Mouse (Mus musculus) heart, embryonic 16.5 days (tissue): ENCODE data around the gene Kctd19. TPM values are rescaled to one million over a fixed set of nuclear protein-coding genes. Genes with fewer than 3 reads are reported as not detected.

Source experiments
- ATAC-seq: fragments of 200-750 bp; cut with Nextera tagmentation; replicated peaks from 2 replicates; pipeline ENCODE4 v1.8.0; 2017; ENCODE audit warnings: moderate number of reproducible peaks; ENCODE audit not compliant: insufficient read depth, low FRiP score; ENCODE audit errors: extremely low read depth
- H3K27ac ChIP-seq: fragments of 300-500 bp; sonication (generic); 2 replicates; pipeline ENCODE4 v1.5.1; 2014; ENCODE audit warnings: mild to moderate bottlenecking, low read length, control low read depth, moderate library complexity
- H3K27me3 ChIP-seq: fragments of 300-500 bp; sonication (generic); 2 replicates; pipeline ENCODE4 v1.6.1; 2014; ENCODE audit warnings: low read length, mixed read lengths; ENCODE audit not compliant: control insufficient read depth, insufficient read depth
- H3K36me3 ChIP-seq: fragments of 300-500 bp; sonication (generic); 2 replicates; pipeline ENCODE4 v1.6.1; 2014; ENCODE audit not compliant: control insufficient read depth, insufficient read depth
- H3K4me1 ChIP-seq: fragments of 300-500 bp; sonication (generic); 2 replicates; pipeline ENCODE4 v1.6.1; 2014; ENCODE audit warnings: low read length, mixed read lengths; ENCODE audit not compliant: control insufficient read depth, insufficient read depth
- H3K4me2 ChIP-seq: fragments of 300-500 bp; sonication (generic); 2 replicates; pipeline ENCODE4 v1.6.1; 2014; ENCODE audit warnings: low read depth, mild to moderate bottlenecking, control low read depth, low read length
- H3K4me3 ChIP-seq: fragments of 300-500 bp; sonication (generic); 2 replicates; pipeline ENCODE4 v1.5.1; 2014; ENCODE audit warnings: mild to moderate bottlenecking, control low read depth, low read length
- H3K9ac ChIP-seq: fragments of 300-500 bp; sonication (generic); 2 replicates; pipeline ENCODE4 v1.6.1; 2014; ENCODE audit warnings: low read length, control low read depth
- H3K9me3 ChIP-seq: fragments of 300-500 bp; sonication (generic); replicated peaks from 2 replicates; pipeline ENCODE4 v1.6.1; 2016; ENCODE audit warnings: low read length; ENCODE audit not compliant: control insufficient read depth
- WGBS: fragments of 180-500 bp; shearing (Covaris S2); extraction: QIAGEN DNeasy Blood & Tissue Kit; methylation state at CpG from one replicate; pipeline ENCODE4 v1.1.7; 2014; 5-methylcytosine and 5-hydroxymethylcytosine counted together
- polyA plus RNA-seq: library from polyadenylated mRNA; unstranded; fragments of >200 nt; fragmentation: Nextera tagmentation; extraction: Ambion mirVana; gene quantifications from 2 replicates; pipeline ENCODE4 v1.2.1, GENCODE M21; 2015

Gene Kctd19
- polyA plus RNA-seq, 1 experiment from 2014 or later = 0.07 TPM

DNA sequence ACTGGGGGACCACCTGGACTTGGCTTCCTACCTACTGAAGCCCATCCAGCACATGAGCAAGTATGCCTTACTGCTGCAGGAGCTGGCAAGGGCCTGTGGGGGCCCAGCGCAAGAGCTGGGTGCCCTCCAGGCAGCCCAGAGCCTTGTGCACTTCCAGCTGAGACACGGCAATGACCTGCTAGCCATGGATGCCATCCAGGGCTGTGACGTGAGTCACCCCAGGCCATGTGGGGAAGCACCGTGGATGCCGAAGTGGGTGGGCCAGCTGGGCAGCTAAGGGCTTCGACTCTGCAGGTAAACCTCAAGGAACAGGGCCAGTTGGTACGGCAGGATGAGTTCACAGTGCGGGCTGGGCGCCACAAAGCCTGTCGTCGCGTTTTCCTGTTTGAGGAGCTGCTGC lies 33.0 kb downstream of the Kctd19 start:
- 85% methylated on average over 12 of the region's 12 CpGs for WGBS
- Histone ChIP-seq H3K4me3 (no peak overlapping the region), H3K27ac (no peak overlapping the region), H3K27me3 (0 out of 2 replicates have a peak, but pooled peaks cover 2% of the 10 kb centered on the region), H3K9me3 (no peaks in the 10 kb centered on the region), H3K4me2 (no peak overlapping the region), H3K36me3 (no peaks in the 10 kb centered on the region), H3K4me1 (peaks cover 7% of the 10 kb centered on the region), H3K9ac (no peak overlapping the region)
- no peak for ATAC-seq

- no peak overlapping the region for H3K4me3 ChIP-seq
- 31% methylated on average over 19 of the region's 19 CpGs for WGBS
- H3K4me2 ChIP-seq = peak overlapping the region; percentile 2; the same call in 1 of the 2 replicates
- no peaks in the 10 kb centered on the region for H3K36me3 ChIP-seq
- peaks cover 7% of the 10 kb centered on the region for H3K4me1 ChIP-seq
- H3K27me3 ChIP-seq = 0 out of 2 replicates have a peak, but pooled peaks cover 3% of the 10 kb centered on the region
- H3K9ac ChIP-seq = 0 out of 2 replicates have a peak overlapping the region, but pooled peaks have one; percentile 28
- H3K27ac ChIP-seq = no peak overlapping the region
- peak; percentile 64 for ATAC-seq
- 0 out of 2 replicates have a peak, but pooled peaks cover 3% of the 10 kb centered on the region for H3K9me3 ChIP-seq
These were observed 34.6 kb downstream of the Kctd19 start for GRCm38 (mm10) chr8:105378673-105379072.

DNA sequence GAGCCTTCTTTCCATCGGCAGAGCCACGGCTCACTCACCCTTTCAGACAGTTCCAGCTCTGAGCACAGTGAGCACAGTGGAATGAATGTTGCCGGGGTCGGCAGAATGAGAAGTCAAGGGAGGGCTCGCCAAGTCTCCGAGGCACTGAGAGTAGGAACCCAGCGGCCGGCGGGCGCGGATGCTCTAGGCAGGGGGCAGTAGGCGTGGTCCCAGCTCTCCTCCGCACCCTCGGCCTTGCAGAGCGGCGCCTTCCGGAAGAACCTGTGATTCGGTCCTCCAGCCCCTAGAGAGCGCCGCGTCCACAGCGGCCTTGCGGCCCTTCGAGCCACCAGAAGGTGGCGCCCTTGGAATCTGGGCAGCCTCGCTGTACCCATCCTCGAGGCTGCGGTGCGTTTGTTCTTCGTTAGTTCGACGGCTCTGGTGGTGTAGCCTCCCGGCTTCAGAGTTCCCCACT lies 38.8 kb downstream of the Kctd19 start:
- Histone ChIP-seq H3K9me3 (0 out of 2 replicates have a peak, but pooled peaks cover 3% of the 10 kb centered on the region), H3K9ac (no peak overlapping the region), H3K27me3 (0 out of 2 replicates have a peak, but pooled peaks cover 5% of the 10 kb centered on the region), H3K27ac (no peak overlapping the region), H3K4me2 (peak overlapping the region; percentile 53), H3K4me3 (peak overlapping the region; percentile 22; the same call in 1 of the 2 replicates), H3K4me1 (peaks cover 7% of the 10 kb centered on the region), H3K36me3 (no peaks in the 10 kb centered on the region)
- ATAC-seq = no peak; the same call in 1 of the 2 replicates
- WGBS = 27% methylated on average over 33 of the region's 33 CpGs

DNA sequence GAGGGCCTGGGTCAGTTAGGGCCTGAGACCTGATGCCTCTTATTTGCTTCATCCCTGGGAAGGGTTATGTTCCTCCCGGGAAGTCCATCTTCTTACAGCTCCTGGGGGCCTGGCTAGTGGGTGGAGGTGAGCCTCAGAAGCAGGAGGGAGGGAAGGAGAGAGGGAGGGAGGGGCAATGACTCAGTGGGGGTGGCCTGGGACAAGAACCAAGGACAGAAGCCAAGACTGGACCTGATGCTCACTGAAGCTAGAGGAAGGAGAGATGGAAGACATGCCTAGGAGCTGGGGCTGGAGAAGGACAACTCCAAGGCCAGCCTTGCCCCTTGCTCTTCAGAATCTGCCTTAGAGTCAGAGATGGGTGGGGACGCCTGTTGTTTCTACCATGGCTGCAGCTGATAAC lies 40.3 kb downstream of the Kctd19 start, which contains the start of gene Plekhg4:
Gene Plekhg4 (plus strand): TSS at position 243 of the 400 bp plus-strand sequence.
- Histone ChIP-seq H3K36me3 (no peaks in the 10 kb centered on the region), H3K27ac (no peak within 1 kb of the TSS), H3K9me3 (0 out of 2 replicates have a peak, but pooled peaks cover 3% of the 10 kb centered on the region), H3K4me3 (no peak within 1 kb of the TSS), H3K27me3 (0 out of 2 replicates have a peak, but pooled peaks cover 5% of the 10 kb centered on the region), H3K4me1 (no peaks in the 10 kb centered on the region), H3K4me2 (no peak within 1 kb of the TSS), H3K9ac (no peak within 1 kb of the TSS)
- WGBS = 60% methylated on average over 2 of the region's 2 CpGs
- no peak for ATAC-seq

- no peak overlapping the region for H3K9ac ChIP-seq
- no peak overlapping the region for H3K27ac ChIP-seq
- H3K36me3 ChIP-seq = no peaks in the 10 kb centered on the region
- no peak for ATAC-seq
- WGBS = 71% methylated on average over 9 of the region's 9 CpGs
- no peak overlapping the region for H3K4me3 ChIP-seq
- H3K4me1 ChIP-seq = no peaks in the 10 kb centered on the region
- no peak overlapping the region for H3K4me2 ChIP-seq
- H3K27me3 ChIP-seq = 0 out of 2 replicates have a peak, but pooled peaks cover 5% of the 10 kb centered on the region
- H3K9me3 ChIP-seq = 0 out of 2 replicates have a peak, but pooled peaks cover 3% of the 10 kb centered on the region
These were observed 40.8 kb downstream of the Kctd19 start for GRCm38 (mm10) chr8:105372473-105372872.

- ATAC-seq = no peak
- Histone ChIP-seq H3K9me3 (no peaks in the 10 kb centered on the region), H3K4me2 (no peak overlapping the region), H3K36me3 (no peaks in the 10 kb centered on the region), H3K9ac (no peak overlapping the region), H3K27me3 (no peaks in the 10 kb centered on the region), H3K4me3 (no peak overlapping the region), H3K27ac (no peak overlapping the region), H3K4me1 (peaks cover 6% of the 10 kb centered on the region)
- 65% methylated on average over 2 of the region's 2 CpGs for WGBS
These were observed 46.2 kb downstream of the Kctd19 start for GRCm38 (mm10) chr8:105367107-105367506.

- H3K27me3 ChIP-seq = no peaks in the 10 kb centered on the region
- no peak overlapping the region for H3K4me2 ChIP-seq
- H3K4me3 ChIP-seq = no peak overlapping the region
- ATAC-seq = peak; percentile 40; the same call in 1 of the 2 replicates
- no peaks in the 10 kb centered on the region for H3K36me3 ChIP-seq
- no peaks in the 10 kb centered on the region for H3K9me3 ChIP-seq
- H3K4me1 ChIP-seq = peaks cover 8% of the 10 kb centered on the region
- H3K27ac ChIP-seq = peak overlapping the region; percentile 30
- no peak overlapping the region for H3K9ac ChIP-seq
- WGBS = 54% methylated on average over 12 of the region's 12 CpGs
These were observed 51.3 kb downstream of the Kctd19 start for GRCm38 (mm10) chr8:105361751-105362702.

DNA sequence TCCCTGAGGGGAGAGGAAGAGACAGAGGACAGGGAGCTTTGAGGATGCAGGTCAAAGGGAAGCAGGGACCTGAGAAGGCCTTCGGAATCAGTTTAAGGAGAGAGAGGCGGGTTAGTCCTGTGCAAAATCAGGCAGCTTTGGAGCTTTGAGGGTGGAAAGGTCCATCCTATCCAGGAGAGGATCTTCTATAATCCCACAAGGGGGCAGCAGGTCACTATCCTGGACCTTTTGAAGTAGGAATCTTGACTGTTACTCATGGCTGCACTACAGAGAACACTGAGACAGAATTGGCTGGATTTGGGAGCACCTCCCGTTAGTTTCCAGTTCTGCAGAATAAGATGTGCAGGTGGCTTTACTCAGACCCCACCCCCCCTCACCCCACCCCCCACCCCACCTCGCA lies 53.7 kb downstream of the Kctd19 start:
- H3K9ac ChIP-seq = no peak overlapping the region
- no peaks in the 10 kb centered on the region for H3K27me3 ChIP-seq
- H3K36me3 ChIP-seq = no peaks in the 10 kb centered on the region
- no peak overlapping the region for H3K27ac ChIP-seq
- 32% methylated on average over 4 of the region's 4 CpGs for WGBS
- peaks cover 8% of the 10 kb centered on the region for H3K4me1 ChIP-seq
- H3K4me3 ChIP-seq = no peak overlapping the region
- no peaks in the 10 kb centered on the region for H3K9me3 ChIP-seq
- no peak overlapping the region for H3K4me2 ChIP-seq
- no peak; the same call in 1 of the 2 replicates for ATAC-seq

- WGBS = 71% methylated on average over 15 of the region's 15 CpGs
- Histone ChIP-seq H3K27me3 (no peaks in the 10 kb centered on the region), H3K9me3 (no peaks in the 10 kb centered on the region), H3K4me1 (peaks cover 8% of the 10 kb centered on the region), H3K4me3 (no peak overlapping the region), H3K36me3 (no peaks in the 10 kb centered on the region), H3K27ac (no peak overlapping the region), H3K9ac (no peak overlapping the region), H3K4me2 (no peak overlapping the region)
- no peak for ATAC-seq
These were observed 54.1 kb downstream of the Kctd19 start for GRCm38 (mm10) chr8:105359208-105359607.
